Mouse (Mus musculus) small intestine, adult 2 months (tissue): ENCODE results near the gene Nfia.

Experiments
- CTCF ChIP-seq: fragments of 200-500 bp; IDR thresholded peaks from 2 replicates; pipeline ENCODE4 v1.5.1; 2012; ENCODE audit warnings: low read depth, mild to moderate bottlenecking, control low read depth, inconsistent platforms, low read length, moderate library complexity, mixed read lengths; ENCODE audit not compliant: insufficient replicate concordance, insufficient read length; ENCODE audit errors: extremely low read depth
- POLR2A ChIP-seq: fragments of 200-500 bp; IDR thresholded peaks from 2 replicates; pipeline ENCODE4 v1.6.1; 2012; ENCODE audit warnings: low read depth, mild to moderate bottlenecking, control low read depth, inconsistent platforms, low read length, moderate library complexity

DNA sequence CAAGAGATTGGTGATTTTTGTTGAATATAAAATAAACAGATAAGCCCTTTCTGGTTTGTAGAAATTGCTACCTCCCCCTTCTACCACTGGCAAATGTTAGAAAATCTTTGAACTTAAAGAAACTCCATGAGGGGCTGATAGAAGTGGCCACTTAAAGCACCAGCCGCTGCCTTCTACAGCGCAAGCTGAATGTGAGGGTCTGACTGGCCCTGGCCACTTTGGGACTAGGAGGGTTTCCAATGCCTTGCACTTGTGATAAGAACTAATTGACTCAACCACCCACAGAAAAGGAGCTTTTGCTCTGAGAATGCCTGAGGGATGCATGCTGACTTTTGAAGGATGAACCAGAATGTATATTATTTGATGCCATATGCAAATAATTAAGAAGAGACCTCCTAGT, 171.8 kb downstream of the Nfia start:
- TF ChIP-seq POLR2A (no peak), CTCF (no peak)
